Mouse (Mus musculus): ENCODE results near the gene Adam15.

DNA sequence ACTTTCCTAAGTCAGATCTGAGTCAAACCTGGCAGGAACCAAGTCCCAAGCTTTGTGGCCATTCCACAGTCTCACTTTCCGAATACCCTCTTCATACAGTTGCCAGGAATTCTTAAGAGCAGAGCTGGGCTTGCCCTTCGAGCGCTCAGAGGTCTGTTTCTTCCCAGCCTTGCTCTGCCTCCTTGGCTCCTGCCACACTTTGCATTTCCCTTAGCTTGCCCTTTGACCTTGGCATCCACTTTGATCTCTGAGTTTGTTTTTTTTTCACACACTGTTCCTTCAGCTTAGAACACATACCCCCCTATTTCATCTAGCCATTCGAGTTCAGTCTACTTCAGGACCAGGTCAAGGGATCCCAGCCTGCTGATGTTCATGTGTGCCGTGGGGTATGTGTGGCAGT, 1.5 kb upstream of the Adam15 start:
- no peak for TF ChIP-seq POLR2A (IDR thresholded peaks at IDR 0.05; ENCODE audit: low read depth, low read length)
- TF ChIP-seq CTCF (IDR thresholded peaks at IDR 0.05; ENCODE audit: extremely low read depth, insufficient read depth, insufficient read length, insufficient replicate concordance), result no peak
